Mouse (Mus musculus) megakaryocyte, embryonic 14.5 days (primary cell): ENCODE data around the gene Pstk. TPM values are rescaled to one million over a fixed set of nuclear protein-coding genes. Genes with fewer than 3 reads are reported as not detected.

Experiments used
- H3K27me3 ChIP-seq: replicated peaks from 2 replicates; pipeline ENCODE3; 2012; ENCODE audit warnings: inconsistent platforms
- H3K36me3 ChIP-seq: replicated peaks from 2 replicates; pipeline ENCODE3; 2012; ENCODE audit warnings: low read length, inconsistent platforms, mixed read lengths
- H3K4me1 ChIP-seq: 2 replicates; pipeline ENCODE4 v1.6.1; 2012; ENCODE audit warnings: inconsistent platforms
- H3K4me3 ChIP-seq: replicated peaks from 2 replicates; pipeline ENCODE3; 2012; ENCODE audit warnings: moderate library complexity, mild to moderate bottlenecking, inconsistent platforms
- H3K9me3 ChIP-seq: 2 replicates; pipeline ENCODE4 v1.6.1; 2012; ENCODE audit warnings: inconsistent platforms
- FLI1 ChIP-seq: IDR thresholded peaks from 2 replicates; pipeline ENCODE4 v1.6.1; 2012; ENCODE audit warnings: low read length, inconsistent platforms, mixed read lengths
- GATA1 ChIP-seq: IDR thresholded peaks from 3 replicates; pipeline ENCODE4 v1.6.1; 2012; ENCODE audit warnings: mixed read lengths, low read length, inconsistent platforms, borderline replicate concordance
- polyA plus RNA-seq: library from polyadenylated mRNA; stranded (reverse); fragments of >175 nt; gene quantifications from 2 replicates; pipeline ENCODE4 v1.2.3, GENCODE M21; 2012; ENCODE audit warnings: low replicate concordance; ENCODE audit not compliant: insufficient read depth

The Pstk gene
- polyA plus RNA-seq = 30.3 and 33.6 TPM in 2 replicates

- Histone ChIP-seq H3K36me3 (peaks cover 15% of the 10 kb centered on the region), H3K9me3 (no peaks in the 10 kb centered on the region), H3K4me1 (peaks cover 30% of the 10 kb centered on the region), H3K27me3 (peaks cover 2% of the 10 kb centered on the region), H3K4me3 (peak within 1 kb of the TSS; percentile 94)
- TF ChIP-seq GATA1 = no peak
- no peak for TF ChIP-seq FLI1
These were observed at the start of gene Pstk for GRCm38 (mm10) chr7:131370648-131371469. Gene Pstk (plus strand): TSS chr7:131371141.

- peaks cover 9% of the 10 kb centered on the region for H3K27me3 ChIP-seq
- no peaks in the 10 kb centered on the region for H3K4me1 ChIP-seq
- no peak for TF ChIP-seq FLI1
- no peak for TF ChIP-seq GATA1
- H3K4me3 ChIP-seq = no peak within 1 kb of the TSS
- no peaks in the 10 kb centered on the region for H3K36me3 ChIP-seq
- peaks cover 6% of the 10 kb centered on the region for H3K9me3 ChIP-seq
These were observed 48.7 kb upstream of the Pstk start, which contains the start of gene Cuzd1 for GRCm38 (mm10) chr7:131322192-131322591. Gene Cuzd1 (minus strand): TSS chr7:131322292.

GRCm38 (mm10) chr7:131327054-131327453 lies 43.9 kb upstream of the Pstk start:
- Histone ChIP-seq H3K4me3 (no peak overlapping the region), H3K9me3 (peaks cover 6% of the 10 kb centered on the region), H3K4me1 (no peaks in the 10 kb centered on the region), H3K36me3 (no peaks in the 10 kb centered on the region), H3K27me3 (peaks cover 4% of the 10 kb centered on the region)
- TF ChIP-seq GATA1 (no peak), FLI1 (no peak)

- Histone ChIP-seq H3K4me3 (no peak within 1 kb of the TSS), H3K27me3 (peaks cover 2% of the 10 kb centered on the region)
- TF ChIP-seq FLI1 (no peak), GATA1 (no peak)
These were observed 41.5 kb upstream of the Pstk start, which contains the start of gene Fam24b for GRCm38 (mm10) chr7:131329416-131329815. Gene Fam24b (minus strand): TSS chr7:131329516.

GRCm38 (mm10) chr7:131331688-131332087 lies 39.3 kb upstream of the Pstk start:
- TF ChIP-seq FLI1 (no peak), GATA1 (no peak)
- no peak overlapping the region for H3K4me3 ChIP-seq
- H3K27me3 ChIP-seq = no peaks in the 10 kb centered on the region
- no peaks in the 10 kb centered on the region for H3K36me3 ChIP-seq
- no peaks in the 10 kb centered on the region for H3K9me3 ChIP-seq
- H3K4me1 ChIP-seq = no peaks in the 10 kb centered on the region; the same call in 1 of the 2 replicates

More at GRCm38 (mm10) chr7:131329416-131329815, 41.5 kb upstream of the Pstk start, which contains the start of gene Fam24b:
- Histone ChIP-seq H3K36me3 (no peaks in the 10 kb centered on the region), H3K4me1 (no peaks in the 10 kb centered on the region; the same call in 1 of the 2 replicates), H3K9me3 (no peaks in the 10 kb centered on the region)

- no peaks in the 10 kb centered on the region for H3K9me3 ChIP-seq
- H3K4me1 ChIP-seq = no peaks in the 10 kb centered on the region; the same call in 1 of the 2 replicates
- TF ChIP-seq GATA1 (no peak), FLI1 (no peak)
- no peaks in the 10 kb centered on the region for H3K27me3 ChIP-seq
- peaks cover 6% of the 10 kb centered on the region for H3K36me3 ChIP-seq
- no peak within 1 kb of the TSS for H3K4me3 ChIP-seq
These were observed 37.4 kb upstream of the Pstk start, which contains the start of gene Fam24a for GRCm38 (mm10) chr7:131333564-131333963. Gene Fam24a (plus strand): TSS chr7:131333864.

GRCm38 (mm10) chr7:131337502-131338068 lies 33.4 kb upstream of the Pstk start:
- Histone ChIP-seq H3K9me3 (no peaks in the 10 kb centered on the region), H3K36me3 (peaks cover 42% of the 10 kb centered on the region), H3K4me1 (no peaks in the 10 kb centered on the region; the same call in 1 of the 2 replicates), H3K27me3 (no peaks in the 10 kb centered on the region), H3K4me3 (no peak overlapping the region)
- TF ChIP-seq GATA1 (no peak), FLI1 (no peak)

- Histone ChIP-seq H3K36me3 (peaks cover 85% of the 10 kb centered on the region), H3K27me3 (no peaks in the 10 kb centered on the region), H3K4me1 (no peaks in the 10 kb centered on the region), H3K4me3 (no peak overlapping the region), H3K9me3 (no peaks in the 10 kb centered on the region)
- no peak for TF ChIP-seq FLI1
- TF ChIP-seq GATA1 = no peak
These were observed 24.9 kb upstream of the Pstk start for GRCm38 (mm10) chr7:131345856-131346541.

- peaks cover 21% of the 10 kb centered on the region for H3K4me1 ChIP-seq
- TF ChIP-seq GATA1 (no peak), FLI1 (no peak)
- no peaks in the 10 kb centered on the region for H3K27me3 ChIP-seq
- H3K4me3 ChIP-seq = no peak overlapping the region
- H3K36me3 ChIP-seq = peaks cover 76% of the 10 kb centered on the region
- no peaks in the 10 kb centered on the region for H3K9me3 ChIP-seq
These were observed 14.8 kb upstream of the Pstk start for GRCm38 (mm10) chr7:131356105-131356504.

GRCm38 (mm10) chr7:131362269-131362614 lies 8.7 kb upstream of the Pstk start:
- peaks cover 22% of the 10 kb centered on the region for H3K4me1 ChIP-seq
- TF ChIP-seq GATA1 = no peak
- TF ChIP-seq FLI1 = no peak
- H3K4me3 ChIP-seq = peak overlapping the region; percentile 98
- peaks cover 2% of the 10 kb centered on the region for H3K27me3 ChIP-seq
- no peaks in the 10 kb centered on the region for H3K9me3 ChIP-seq
- peaks cover 27% of the 10 kb centered on the region for H3K36me3 ChIP-seq
